Comparison of ENCODE assay signal across 9 mouse cellular contexts in genomic region chr3:96558668-96559196, GRCm38 (mm10). TPM values are rescaled to one million over a fixed set of nuclear protein-coding genes. Genes with fewer than 3 reads are reported as not detected.
DNase-seq lines count a peak whose midpoint lies in the region; ATAC-seq and TF ChIP-seq lines count a peak whose summit lies in the region.
"Had no signal": no experiment of that assay in that cellular context is flagged by ENCODE, and none has a peak within 500 bp of the region (broad histone marks: within the 10 kb centered on the region; RNA-seq: fewer than 3 reads in every experiment).

No protein-coding gene starts in this region.

- peak overlapping the region; percentile 92 for H3K4me2 ChIP-seq in heart, embryonic 12.5 days
- peak overlapping the region; percentile 82 for H3K4me2 ChIP-seq in liver, embryonic 11.5 days

- no peak for ATAC-seq in heart, embryonic 12.5 days (ENCODE audit: insufficient number of reproducible peaks, low FRiP score)
- no peak for ATAC-seq in liver, embryonic 11.5 days (replicated peaks; ENCODE audit: low FRiP score)

- no peaks in the 10 kb centered on the region for H3K9me3 ChIP-seq in E14TG2a.4 (ENCODE audit: low read length)
- no peaks in the 10 kb centered on the region for H3K9me3 ChIP-seq in heart, embryonic 12.5 days (replicated peaks)
- no peaks in the 10 kb centered on the region for H3K9me3 ChIP-seq in liver, embryonic 11.5 days (ENCODE audit: control insufficient read depth, low read length)

- peak overlapping the region; percentile 93 for H3K9ac ChIP-seq in heart, embryonic 12.5 days
- H3K9ac ChIP-seq in liver, embryonic 11.5 days (ENCODE audit: low read depth, low read length): peak overlapping the region; percentile 95

- H3K4me3 ChIP-seq in cerebellum, adult 2 months (replicated peaks; ENCODE audit: insufficient read depth, low read depth, low read length): peak overlapping the region; percentile 9
- peak overlapping the region; percentile 93 for H3K4me3 ChIP-seq in E14TG2a.4 (replicated peaks; ENCODE audit: low read length)
- peak overlapping the region; percentile 78 for H3K4me3 ChIP-seq in heart, embryonic 12.5 days
- H3K4me3 ChIP-seq in liver, embryonic 11.5 days (ENCODE audit: low read depth, low read length): peak overlapping the region; percentile 82

- peaks cover 35% of the 10 kb centered on the region for H3K36me3 ChIP-seq in E14TG2a.4 (ENCODE audit: insufficient read depth, low read length)
- H3K36me3 ChIP-seq in heart, embryonic 12.5 days: peaks cover 31% of the 10 kb centered on the region
- peaks cover 20% of the 10 kb centered on the region for H3K36me3 ChIP-seq in liver, embryonic 11.5 days (ENCODE audit: control insufficient read depth, insufficient read depth, low read length)

- TF ChIP-seq POLR2A in cerebellum, adult 2 months (IDR thresholded peaks at IDR 0.05; ENCODE audit: borderline replicate concordance, insufficient read depth, low read length): no peak

- no peaks in the 10 kb centered on the region; the same call in 1 of the 2 replicates for H3K4me1 ChIP-seq in cerebellum, adult 2 months (ENCODE audit: control insufficient read depth, insufficient read depth, low read length)
- H3K4me1 ChIP-seq in E14TG2a.4 (replicated peaks; ENCODE audit: low read depth, low read length): peaks cover 75% of the 10 kb centered on the region
- peaks cover 47% of the 10 kb centered on the region for H3K4me1 ChIP-seq in heart, embryonic 12.5 days (replicated peaks)
- H3K4me1 ChIP-seq in liver, embryonic 11.5 days (replicated peaks; ENCODE audit: control insufficient read depth, insufficient read depth, low read length): peaks cover 24% of the 10 kb centered on the region

- WGBS in cerebellum, adult 2 months: 63% methylated on average over 10 of the region's 10 CpGs
- WGBS in heart, embryonic 12.5 days: 19% methylated on average over 10 of the region's 10 CpGs
- 25% methylated on average over 10 of the region's 10 CpGs for WGBS in liver, embryonic 11.5 days

- no peak for DNase-seq in cerebellum, adult 2 months
- DNase-seq in cerebellum, postnatal 25 days: no peak
- DNase-seq in liver, embryonic 11.5 days (ENCODE audit: low spot score): no peak
- no peak for DNase-seq in urinary bladder, postnatal 25 days (ENCODE audit: low spot score)
- no peak for DNase-seq in gastrocnemius, postnatal 4 days (ENCODE audit: low spot score in 2 of 2)
- DNase-seq in layer of hippocampus, adult 8-10 months (ENCODE audit: low spot score in 2 of 2): no peak

- no peaks in the 10 kb centered on the region for H3K27me3 ChIP-seq in cerebellum, adult 2 months (ENCODE audit: control insufficient read depth, insufficient read depth, low read length)
- H3K27me3 ChIP-seq in E14TG2a.4 (ENCODE audit: insufficient read depth, low read length): no peaks in the 10 kb centered on the region
- no peaks in the 10 kb centered on the region for H3K27me3 ChIP-seq in heart, embryonic 12.5 days (replicated peaks)
- no peaks in the 10 kb centered on the region for H3K27me3 ChIP-seq in liver, embryonic 11.5 days (replicated peaks; ENCODE audit: control insufficient read depth, insufficient read depth, low read length)

- H3K27ac ChIP-seq in cerebellum, adult 2 months (ENCODE audit: insufficient read depth, low read length): no peak overlapping the region
- H3K27ac ChIP-seq in heart, embryonic 12.5 days (ENCODE audit: poor library complexity, severe bottlenecking): peak overlapping the region; percentile 97
- H3K27ac ChIP-seq in liver, embryonic 11.5 days (ENCODE audit: low read depth, low read length): peak overlapping the region; percentile 73

- no peak for TF ChIP-seq CTCF in cerebellum, adult 2 months (IDR thresholded peaks at IDR 0.05; ENCODE audit: borderline replicate concordance, insufficient read depth, low read depth, low read length)
- TF ChIP-seq CTCF in E14TG2a.4 (conservative IDR thresholded peaks at IDR 0.05; ENCODE audit: low read length): no peak

RNA-seq across cellular contexts. Expression of gene Txnip, which starts 1.0 kb away (rescaled TPM):
- 15.2 and 21.9 TPM in 2 replicates for polyA plus RNA-seq in cerebellum, adult 2 months (2012; rRNA removed)
- polyA plus RNA-seq in heart, embryonic 12.5 days (2016; fragmentation: Nextera tagmentation; extraction: Ambion mirVana): 144 and 150 TPM in 2 replicates
- 41.1 and 44.0 TPM in 2 replicates for polyA plus RNA-seq in liver, embryonic 11.5 days (2014; fragmentation: Nextera tagmentation; extraction: Ambion mirVana)
- 100 to 1,000 TPM; 318 to 360 TPM for total RNA-seq in gastrocnemius, postnatal 4 days (2021)
- total RNA-seq in layer of hippocampus, adult 8-10 months (2022): 10 to 100 TPM; 23.9 to 39.1 (median 31.6) TPM

RNA-seq across cellular contexts. Expression of gene Gm16253, which starts 18.1 kb away (rescaled TPM):
- polyA plus RNA-seq in cerebellum, adult 2 months (2012; rRNA removed): not detected in 2 replicates
- 1.6 and 2.4 TPM in 2 replicates for polyA plus RNA-seq in heart, embryonic 12.5 days (2016; fragmentation: Nextera tagmentation; extraction: Ambion mirVana)
- polyA plus RNA-seq in liver, embryonic 11.5 days (2014; fragmentation: Nextera tagmentation; extraction: Ambion mirVana): 0.49 and 1.0 TPM in 2 replicates
- 1 to 10 TPM; 1.5 TPM for total RNA-seq in gastrocnemius, postnatal 4 days (2021)
- not detected for total RNA-seq in layer of hippocampus, adult 8-10 months (2022)
- total RNA-seq: hematopoietic stem cell, adult 5-6 weeks had no signal

RNA-seq across cellular contexts. Expression of gene Hfe2, which starts 33.8 kb away (rescaled TPM):
- polyA plus RNA-seq in cerebellum, adult 2 months (2012; rRNA removed): 0.21 and 0.41 TPM in 2 replicates
- polyA plus RNA-seq in heart, embryonic 12.5 days (2016; fragmentation: Nextera tagmentation; extraction: Ambion mirVana): 7.9 and 9.2 TPM in 2 replicates
- 0.19 and 0.32 TPM in 2 replicates for polyA plus RNA-seq in liver, embryonic 11.5 days (2014; fragmentation: Nextera tagmentation; extraction: Ambion mirVana)
- total RNA-seq in gastrocnemius, postnatal 4 days (2021): 100 to 1,000 TPM; 283 to 297 TPM
- total RNA-seq in layer of hippocampus, adult 8-10 months (2022): under 1 TPM in 2 of 4 experiments, not detected in 2; 0.16 to 0.22 TPM
- total RNA-seq: hematopoietic stem cell, adult 5-6 weeks had no signal

RNA-seq across cellular contexts. Expression of gene Polr3gl, which starts 35.2 kb away (rescaled TPM):
- polyA plus RNA-seq in cerebellum, adult 2 months (2012; rRNA removed): 53.1 and 55.5 TPM in 2 replicates
- 39.2 and 39.3 TPM in 2 replicates for polyA plus RNA-seq in heart, embryonic 12.5 days (2016; fragmentation: Nextera tagmentation; extraction: Ambion mirVana)
- 18.6 and 21.5 TPM in 2 replicates for polyA plus RNA-seq in liver, embryonic 11.5 days (2014; fragmentation: Nextera tagmentation; extraction: Ambion mirVana)
- 10 to 100 TPM; 32.4 to 34.2 TPM for total RNA-seq in gastrocnemius, postnatal 4 days (2021)
- total RNA-seq in layer of hippocampus, adult 8-10 months (2022): 10 to 100 TPM; 30.1 to 38.6 (median 32.5) TPM

RNA-seq across cellular contexts. Expression of gene Ankrd34a, which starts 37.7 kb away (rescaled TPM):
- polyA plus RNA-seq in cerebellum, adult 2 months (2012; rRNA removed): 53.2 and 58.1 TPM in 2 replicates
- 9.2 and 9.5 TPM in 2 replicates for polyA plus RNA-seq in heart, embryonic 12.5 days (2016; fragmentation: Nextera tagmentation; extraction: Ambion mirVana)
- polyA plus RNA-seq in liver, embryonic 11.5 days (2014; fragmentation: Nextera tagmentation; extraction: Ambion mirVana): 0.71 and 1.1 TPM in 2 replicates
- total RNA-seq in gastrocnemius, postnatal 4 days (2021): 1 to 10 TPM; 1.9 TPM
- total RNA-seq in layer of hippocampus, adult 8-10 months (2022): 10 to 100 TPM; 49.5 to 56.2 (median 52.6) TPM
- total RNA-seq: hematopoietic stem cell, adult 5-6 weeks had no signal

Comparison
In these comparisons a context has a peak if more than half of its experiments do, and no peak if none do; other contexts are left out.
1. H3K4me3 ChIP-seq: peak in every context shown above with its lines; median percentile 93 in E14TG2a.4; 82 in liver, embryonic 11.5 days; 78 in heart, embryonic 12.5 days; 9 in cerebellum, adult 2 months.